Mouse (Mus musculus) brain, embryonic 14.5 days (tissue): Measurements from ENCODE around the gene Adcy3.

Experiments
- CTCF ChIP-seq: fragments of 200-500 bp; IDR thresholded peaks from 2 replicates; pipeline ENCODE4 v1.5.1; 2012; ENCODE audit warnings: inconsistent platforms, mild to moderate bottlenecking, moderate library complexity, borderline replicate concordance; ENCODE audit not compliant: insufficient read depth, insufficient read length; ENCODE audit errors: extremely low read depth
- POLR2A ChIP-seq: fragments of 200-500 bp; IDR thresholded peaks from 2 replicates; pipeline ENCODE4 v1.6.1; 2012; ENCODE audit warnings: mild to moderate bottlenecking, inconsistent platforms, borderline replicate concordance; ENCODE audit not compliant: poor library complexity, insufficient read depth, insufficient read length, severe bottlenecking; ENCODE audit errors: extremely low read depth

DNA sequence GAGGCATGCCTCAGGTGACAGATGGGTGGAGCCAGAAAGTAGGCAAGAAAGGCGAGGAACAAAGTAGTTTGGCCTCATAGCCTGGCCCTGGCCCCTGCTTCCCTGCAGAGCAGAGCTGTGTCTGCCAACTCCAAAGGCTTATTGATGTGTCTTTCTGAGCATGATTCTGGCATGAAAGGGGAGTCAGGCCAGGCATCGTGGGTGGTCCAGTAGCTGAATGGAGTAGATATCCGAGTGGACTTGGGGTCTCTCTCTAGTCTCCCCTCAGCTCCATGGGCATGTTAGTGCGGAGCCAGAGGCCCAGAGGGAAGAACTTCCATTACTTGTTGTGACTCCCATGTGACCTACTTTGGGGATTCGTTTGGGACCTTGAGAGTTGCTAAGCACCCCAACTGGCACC is 45.9 kb downstream of the Adcy3 start:
- TF ChIP-seq CTCF = no peak
- no peak for TF ChIP-seq POLR2A
